Mouse (Mus musculus) B cell, adult 67 days (primary cell): ENCODE measurements around the gene 1700011M02Rik. TPM values are rescaled to one million over a fixed set of nuclear protein-coding genes. Genes with fewer than 3 reads are reported as not detected.

Source experiments
- total RNA-seq, 2 experiments: library from RNA; stranded (reverse); gene quantifications; 4 replicates each; pipeline ENCODE4 v1.2.4; 2023

The 1700011M02Rik gene
- total RNA-seq, result not detected

GRCm38 (mm10) chrX:102908587-102908986 is at the start of gene 1700011M02Rik, which contains the start of gene Dmrtc1a:
Gene 1700011M02Rik (plus strand): TSS chrX:102908905.
Gene Dmrtc1a (minus strand): TSS chrX:102908687.

GRCm38 (mm10) chrX:102867871-102868270 is 40.8 kb upstream of the 1700011M02Rik start, which contains the start of gene 1700031F05Rik:
Gene 1700031F05Rik (minus strand): TSS chrX:102867971.

GRCm38 (mm10) chrX:102928072-102928471 is 19.4 kb downstream of the 1700011M02Rik start, which contains the start of gene 1700018G05Rik:
Gene 1700018G05Rik (plus strand): TSS chrX:102928372.

Other genes starting within 250 kb of the 1700011M02Rik start
- not detected for gene Gm3880, start 221.9 kb upstream of the 1700011M02Rik start, total RNA-seq
- not detected for gene Gm9112, start 201.3 kb upstream of the 1700011M02Rik start, total RNA-seq
- gene Dmrtc1b, start 201.0 kb upstream of the 1700011M02Rik start, total RNA-seq, result not detected
- gene Dmrtc1c1, start 105.9 kb upstream of the 1700011M02Rik start, total RNA-seq, result not detected
- not detected for gene Dmrtc1c2, start 54.3 kb upstream of the 1700011M02Rik start, total RNA-seq
- gene 1700031F05Rik, start 40.9 kb upstream of the 1700011M02Rik start, total RNA-seq, result not detected
- not detected for gene Dmrtc1a, start 218 bp upstream of the 1700011M02Rik start, total RNA-seq
- not detected for gene 1700018G05Rik, start 19.5 kb downstream of the 1700011M02Rik start, total RNA-seq